Mouse (Mus musculus) cerebellum, adult 8-10 months (tissue): Measurements from ENCODE around the gene Rpl24.
"Not testable (repeated sequence)": the region's sequence is repeated elsewhere in the genome, so short reads cannot be mapped to it uniquely, and the experiment has no call there.

Experiments used
- DNase-seq: peaks from one replicate; pipeline ENCODE4 v3.0.0; 2022

Rpl24 gene

GRCm38 (mm10) chr16:55966212-55966871 is at the start of gene Rpl24:
TSS of gene Rpl24 (plus strand) at chr16:55966275.
- peak; percentile 94 for DNase-seq

GRCm38 (mm10) chr16:55922079-55922478 is 44.0 kb upstream of the Rpl24 start:
- no peak for DNase-seq

GRCm38 (mm10) chr16:55924010-55924409 is 42.1 kb upstream of the Rpl24 start:
- DNase-seq: no peak

- DNase-seq: no peak
These were observed 32.3 kb upstream of the Rpl24 start for GRCm38 (mm10) chr16:55933681-55934343.

GRCm38 (mm10) chr16:55934453-55935037 is 31.5 kb upstream of the Rpl24 start, which contains the start of gene Cep97:
TSS of gene Cep97 (minus strand) at chr16:55934855.
- DNase-seq: peak; percentile 89

- DNase-seq: no peak
These were observed 27.3 kb upstream of the Rpl24 start for GRCm38 (mm10) chr16:55938761-55939160.

- DNase-seq: no peak
These were observed 26.4 kb upstream of the Rpl24 start for GRCm38 (mm10) chr16:55939703-55940102.

GRCm38 (mm10) chr16:55940781-55941180 is 25.3 kb upstream of the Rpl24 start:
- DNase-seq: no peak

- no peak for DNase-seq
These were observed 18.8 kb upstream of the Rpl24 start for GRCm38 (mm10) chr16:55947266-55947665.

GRCm38 (mm10) chr16:55947876-55948410 is 18.1 kb upstream of the Rpl24 start:
- DNase-seq: not testable (repeated sequence)

GRCm38 (mm10) chr16:55948963-55949362 is 17.1 kb upstream of the Rpl24 start:
- DNase-seq: no peak

- DNase-seq: no peak
These were observed 15.6 kb upstream of the Rpl24 start for GRCm38 (mm10) chr16:55950462-55950861.

GRCm38 (mm10) chr16:55950946-55951678 is 15.0 kb upstream of the Rpl24 start:
- DNase-seq: peak; percentile 81

- DNase-seq: no peak
These were observed 14.3 kb upstream of the Rpl24 start for GRCm38 (mm10) chr16:55951679-55952327.

GRCm38 (mm10) chr16:55952771-55953170 is 13.3 kb upstream of the Rpl24 start:
- no peak for DNase-seq

- not testable (repeated sequence) for DNase-seq
These were observed 11.9 kb upstream of the Rpl24 start for GRCm38 (mm10) chr16:55954196-55954595.

- DNase-seq: not testable (repeated sequence)
These were observed 3.0 kb upstream of the Rpl24 start for GRCm38 (mm10) chr16:55963068-55963467.

- no peak for DNase-seq
These were observed 1.7 kb upstream of the Rpl24 start for GRCm38 (mm10) chr16:55964126-55964949.

- no peak for DNase-seq
These were observed 1.1 kb downstream of the Rpl24 start for GRCm38 (mm10) chr16:55967221-55967620.

- DNase-seq: no peak
These were observed 3.1 kb downstream of the Rpl24 start for GRCm38 (mm10) chr16:55969147-55969546.

GRCm38 (mm10) chr16:55970416-55970815 is 4.3 kb downstream of the Rpl24 start:
- DNase-seq: no peak
